Mouse (Mus musculus): ENCODE measurements around the gene A830031A19Rik.

Gene A830031A19Rik

DNA sequence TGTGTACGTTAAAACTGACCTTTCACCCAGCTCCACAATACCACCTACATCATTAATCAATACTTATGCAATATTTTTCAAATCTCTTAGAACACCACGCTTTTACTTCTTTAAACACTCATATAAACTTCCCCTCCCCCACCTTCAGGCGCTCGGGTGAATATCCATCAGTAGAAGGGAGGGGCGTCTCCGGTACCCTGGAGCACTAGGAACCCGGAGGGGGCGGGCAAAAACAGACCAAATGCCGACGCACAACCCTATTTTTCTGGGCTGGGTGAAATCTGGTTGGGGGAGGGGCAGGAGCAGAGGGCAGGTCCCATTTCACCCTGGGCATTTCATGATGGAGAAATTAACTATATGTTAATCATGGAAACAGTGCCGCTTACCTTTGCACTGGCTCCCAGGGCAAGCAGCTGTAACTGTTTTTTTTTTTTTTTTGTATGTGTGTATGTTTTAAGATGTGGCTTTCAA, at the start of gene A830031A19Rik:
TSS of gene A830031A19Rik (minus strand) at position 421 of the 471 bp plus-strand sequence.
- no peak for DNase-seq

DNA sequence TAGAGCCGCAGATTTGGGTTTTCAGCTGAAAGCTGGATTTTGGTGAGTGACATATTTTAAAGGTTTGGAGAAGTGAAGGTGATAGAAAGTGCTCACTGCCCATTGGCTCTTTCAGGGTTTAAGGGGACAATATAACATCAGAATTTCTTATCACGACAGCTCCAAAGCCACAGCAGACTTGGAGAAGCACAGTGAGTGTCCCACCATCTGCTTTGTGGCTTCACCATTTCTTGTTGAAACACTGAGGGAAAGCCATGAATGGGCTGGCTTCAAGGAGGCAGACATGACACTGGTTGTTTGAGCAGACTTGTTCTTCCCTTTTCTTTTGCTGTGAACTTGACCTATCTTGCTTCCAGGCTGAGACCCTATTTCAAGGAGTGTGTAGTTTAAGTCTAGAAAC, 49.1 kb upstream of the A830031A19Rik start:
- DNase-seq: no peak

DNA sequence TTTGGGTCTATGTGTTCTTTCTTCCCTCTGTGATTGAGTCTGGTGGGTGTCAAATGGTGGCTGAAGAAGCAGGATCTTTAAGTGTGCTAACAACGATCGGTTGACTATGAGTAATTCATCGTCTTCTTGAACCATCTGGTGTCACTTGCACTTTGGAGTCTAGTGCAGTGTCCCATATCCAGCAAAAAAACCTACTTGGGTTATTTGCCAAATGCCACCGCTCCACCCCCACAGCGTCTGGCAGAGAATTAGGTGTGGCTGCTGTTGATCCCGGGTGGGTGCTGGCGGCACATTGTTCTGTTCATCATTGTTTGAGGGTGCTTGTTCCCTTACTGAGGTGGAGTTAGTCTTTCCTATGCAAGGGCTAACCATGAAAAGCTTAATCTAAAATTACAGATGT, 48.0 kb upstream of the A830031A19Rik start:
- DNase-seq: peak; percentile 71

DNA sequence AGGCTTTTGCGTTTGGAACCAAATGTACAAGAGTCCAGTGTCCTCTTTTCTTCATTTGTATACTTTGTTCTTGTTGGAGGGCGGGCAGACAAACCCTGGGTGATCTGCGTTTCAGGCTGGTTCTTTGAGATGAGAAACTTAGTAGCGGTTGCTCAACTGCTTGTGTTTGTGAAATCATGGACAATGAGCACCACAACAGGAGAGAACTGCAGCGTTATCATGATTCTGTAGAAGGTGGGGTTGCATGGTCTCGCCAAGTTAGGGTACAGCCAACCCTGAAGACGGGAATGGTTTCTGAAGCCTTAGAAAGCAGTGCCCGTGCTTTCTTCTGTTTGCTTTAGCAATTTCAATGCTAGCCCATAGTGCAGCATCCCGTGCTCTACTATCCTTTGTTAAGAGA, 46.3 kb upstream of the A830031A19Rik start:
- no peak for DNase-seq

DNA sequence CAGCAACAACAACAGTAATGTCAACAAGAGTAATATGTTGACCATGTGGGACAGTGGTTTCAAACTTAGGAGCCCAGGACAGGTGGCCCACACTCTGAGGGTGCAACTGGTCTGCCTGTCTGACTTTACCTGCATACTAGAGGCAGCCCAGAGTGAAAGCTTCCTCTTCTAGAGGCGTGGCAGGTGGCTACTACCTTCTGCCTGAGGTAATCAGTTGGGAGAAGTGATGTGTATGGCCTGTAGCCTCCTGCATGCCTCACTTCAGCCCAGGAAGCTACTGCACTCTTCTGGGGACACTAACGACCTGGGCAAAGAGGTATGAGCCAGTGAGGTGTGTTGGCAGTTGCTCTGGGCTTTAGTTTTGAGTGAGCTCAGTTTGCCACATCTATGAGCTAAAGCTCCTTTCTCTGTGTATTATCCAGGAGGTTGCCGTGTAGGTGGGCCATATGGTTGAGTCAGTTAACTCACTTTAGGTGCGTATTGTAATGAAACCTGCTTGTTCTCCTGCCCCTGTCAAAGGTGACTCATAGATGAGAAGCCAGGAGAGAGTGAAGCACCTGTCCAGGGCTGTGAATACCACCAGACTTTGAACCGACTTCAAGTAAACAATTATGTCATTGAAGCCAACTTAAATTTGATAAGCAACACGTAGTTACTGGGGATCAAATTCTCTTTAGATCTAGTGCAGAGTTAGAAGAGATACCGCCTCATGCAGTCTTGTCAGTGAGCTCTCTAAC, 41.9 kb upstream of the A830031A19Rik start:
- no peak for DNase-seq

DNA sequence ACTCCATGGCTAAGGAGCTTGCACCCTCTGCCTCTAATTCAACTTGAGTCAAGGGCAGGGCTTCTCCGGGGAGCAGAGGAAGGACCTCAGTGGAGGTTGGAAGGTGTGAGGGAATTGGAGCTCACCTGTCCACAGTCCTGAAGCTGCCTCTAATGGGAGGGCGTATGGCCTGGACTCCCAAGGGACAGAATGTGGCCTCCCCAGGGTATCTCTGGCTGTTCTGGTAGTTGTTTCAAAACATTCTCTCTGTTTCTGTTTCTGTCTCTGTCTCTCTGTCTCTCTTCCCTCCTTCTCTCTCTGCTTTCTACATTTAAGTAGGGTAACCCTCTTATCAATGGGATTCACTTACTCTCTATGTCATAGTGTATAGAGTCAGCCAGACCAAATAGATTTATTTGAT, 41.2 kb upstream of the A830031A19Rik start:
- no peak for DNase-seq

DNA sequence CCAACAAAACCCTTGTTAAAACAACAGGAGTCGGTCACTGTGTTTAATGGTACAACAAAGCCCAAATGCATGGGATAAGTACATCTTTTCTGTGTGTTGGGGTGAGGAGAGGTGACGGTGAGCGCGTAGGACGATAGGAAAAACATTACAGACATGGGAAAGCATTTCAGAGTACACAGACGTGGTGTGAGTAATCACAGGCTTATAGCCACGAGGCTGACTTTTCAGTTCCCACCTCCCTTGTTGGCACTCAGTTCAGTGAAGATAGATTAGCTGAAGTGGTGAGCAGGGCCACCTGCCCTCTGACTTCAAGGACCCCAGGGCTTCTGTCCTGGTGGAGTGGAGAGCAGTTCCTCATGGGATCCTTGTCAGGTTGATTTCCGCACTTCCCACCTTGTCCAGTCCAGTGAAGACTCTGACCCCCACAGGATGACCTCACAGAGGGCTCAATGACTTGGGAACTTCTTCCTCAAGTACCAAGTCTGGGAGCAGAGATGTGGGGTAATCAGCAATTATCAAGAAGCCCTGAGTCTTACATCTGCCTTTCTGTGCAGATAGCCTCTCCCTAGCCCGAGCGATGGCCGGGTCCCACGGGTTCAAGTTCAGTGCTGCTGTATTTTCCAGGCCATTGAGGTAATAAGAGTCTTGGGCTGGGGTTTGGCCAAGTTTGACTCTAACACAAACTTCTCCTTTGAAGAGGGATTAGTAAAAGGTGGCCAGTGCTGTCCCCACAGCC, 40.3 kb upstream of the A830031A19Rik start:
- DNase-seq: no peak

DNA sequence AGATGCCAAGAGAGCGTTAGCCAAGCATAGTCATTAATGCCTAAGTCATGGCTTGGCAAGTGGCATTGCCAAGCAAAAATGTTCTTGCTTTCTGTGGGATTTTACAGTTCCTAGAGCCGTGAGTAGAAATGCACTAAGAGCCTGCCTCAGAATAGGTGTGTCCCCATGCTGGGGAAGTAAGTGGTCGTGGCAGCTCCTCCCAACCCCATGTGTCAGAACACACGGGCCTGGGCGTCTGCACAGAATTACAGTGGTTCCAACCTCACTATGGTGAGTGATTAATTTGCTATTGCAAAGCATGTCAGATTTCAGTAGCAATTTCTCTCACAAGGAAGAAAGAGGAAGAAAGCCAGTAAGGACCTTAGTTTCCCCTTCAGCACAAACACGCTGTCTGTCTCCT, 36.9 kb upstream of the A830031A19Rik start:
- no peak for DNase-seq

DNA sequence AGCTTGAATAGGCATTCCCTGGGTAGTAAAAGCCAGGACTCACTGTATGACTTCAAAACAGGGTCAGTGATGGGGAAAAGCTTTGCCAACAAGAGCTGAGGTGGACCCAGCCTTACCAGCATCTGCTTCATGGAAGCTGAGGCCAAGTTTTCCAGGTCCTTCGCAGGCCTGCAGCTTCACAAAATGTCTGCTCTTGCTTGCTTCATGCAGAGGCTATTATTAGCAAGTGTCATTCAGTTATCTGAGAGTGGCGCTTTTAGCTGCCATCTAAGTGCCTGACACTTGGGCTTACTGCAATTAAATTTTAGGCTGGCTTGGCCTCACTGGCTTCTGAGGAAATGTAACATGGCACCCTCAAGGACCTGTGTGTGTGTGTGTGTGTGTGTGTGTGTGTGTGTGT, 35.3 kb upstream of the A830031A19Rik start:
- DNase-seq: no peak

DNA sequence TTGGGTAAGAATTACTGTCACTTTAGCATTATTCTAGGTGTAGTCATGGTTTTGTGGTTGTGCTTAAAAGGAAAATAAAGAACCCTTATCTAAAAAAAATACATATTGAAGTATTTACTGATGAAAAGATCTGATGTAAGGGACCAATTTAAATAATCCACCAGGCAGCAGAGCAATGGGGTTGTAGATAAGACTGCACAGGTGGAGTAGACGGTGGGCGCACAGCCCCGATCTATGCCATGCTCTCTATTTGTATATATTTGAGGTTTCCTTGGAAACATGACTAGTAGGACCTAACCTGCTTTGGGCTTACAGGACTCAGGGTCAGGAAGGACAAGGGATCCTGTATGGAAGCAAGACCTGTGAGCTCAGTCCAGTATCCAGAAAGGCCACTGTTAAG, 34.5 kb upstream of the A830031A19Rik start:
- DNase-seq: no peak

DNA sequence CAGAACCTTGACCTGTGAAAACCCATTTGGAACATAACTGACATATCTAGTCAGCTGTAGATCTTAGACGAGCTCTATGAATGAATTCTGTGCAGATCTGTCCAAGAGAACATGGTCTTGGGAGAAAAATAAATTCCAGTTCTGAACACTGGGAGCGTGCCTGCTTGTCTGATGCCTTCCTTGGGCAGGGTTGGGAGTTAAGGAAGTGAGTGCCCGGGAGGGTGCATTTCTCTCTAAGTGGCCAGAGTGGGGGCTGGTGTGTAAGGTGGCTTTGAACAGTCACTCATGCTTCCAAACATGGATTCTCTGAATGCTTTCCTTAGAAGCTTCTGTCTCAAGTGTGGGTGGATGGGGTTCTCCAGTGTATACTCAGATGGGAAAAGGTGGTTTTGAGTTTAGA, 34.1 kb upstream of the A830031A19Rik start:
- no peak for DNase-seq

DNA sequence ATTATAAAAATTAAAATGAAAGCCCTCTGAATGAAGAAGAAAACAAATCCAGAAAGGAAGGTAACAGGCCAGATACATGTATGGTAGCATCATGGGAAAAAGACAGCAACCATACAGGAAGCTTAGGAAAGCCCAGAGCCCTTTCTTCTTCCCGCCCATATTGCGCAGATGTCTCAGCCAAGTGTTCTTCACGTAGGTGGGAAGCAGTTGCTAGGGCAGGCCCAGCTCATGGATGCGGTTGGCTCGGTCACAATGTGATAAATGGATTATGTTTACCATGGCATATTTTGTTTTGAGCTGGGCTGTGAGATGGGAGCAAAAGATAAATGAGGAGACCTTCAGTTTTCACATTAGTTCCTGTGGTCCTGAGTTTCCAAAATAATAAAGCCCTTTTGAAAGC, 32.6 kb upstream of the A830031A19Rik start:
- DNase-seq: peak; percentile 70

DNA sequence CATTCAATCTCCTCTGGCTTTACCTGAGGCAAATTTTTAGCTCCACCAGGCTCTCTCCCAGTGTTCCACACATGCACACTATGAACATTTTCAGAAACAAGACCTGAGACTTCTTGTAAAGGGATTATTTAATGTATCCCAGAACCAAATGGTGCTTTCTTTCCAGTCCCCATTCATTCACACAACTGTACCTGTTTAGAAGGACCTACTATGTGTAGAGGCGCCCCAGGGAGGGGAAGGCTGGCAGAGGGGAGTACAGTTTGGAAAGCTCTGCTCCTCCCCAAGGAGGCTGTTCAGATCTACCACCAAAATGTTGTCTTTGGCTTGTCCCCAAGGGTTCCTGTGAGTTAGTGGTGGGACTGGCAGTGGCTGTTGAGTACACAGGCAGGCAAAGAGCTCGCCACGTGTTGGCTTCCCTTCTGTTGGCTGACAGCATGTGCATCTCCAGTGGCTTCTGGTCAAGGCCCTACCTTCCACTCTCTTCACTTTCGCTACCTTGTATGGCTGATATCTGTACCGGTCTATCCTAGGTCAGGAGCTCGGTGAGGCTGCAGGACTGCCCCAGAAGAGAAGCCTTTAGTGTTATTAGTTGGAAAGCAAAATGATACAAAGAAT, 28.4 kb upstream of the A830031A19Rik start:
- DNase-seq: no peak

DNA sequence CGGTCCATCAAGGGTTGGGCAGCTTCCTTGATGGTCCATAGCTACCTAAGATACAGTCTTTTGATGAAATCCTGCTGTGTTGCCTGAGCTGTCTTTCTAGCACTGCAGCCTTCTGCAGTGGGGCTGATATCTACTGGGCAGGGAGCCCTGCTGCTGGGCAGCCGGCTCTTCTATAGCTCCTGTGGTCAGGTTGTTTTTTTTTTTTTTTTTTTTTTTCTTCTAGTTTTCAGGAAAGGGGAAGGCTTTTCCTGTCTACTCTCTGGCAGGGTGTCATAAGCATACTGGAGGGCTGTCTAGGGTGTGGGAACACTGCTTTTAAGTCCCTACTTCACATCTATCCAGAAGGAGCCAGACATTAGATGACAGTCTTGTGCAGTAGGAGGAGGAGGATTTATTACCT, 27.5 kb upstream of the A830031A19Rik start:
- DNase-seq: no peak

DNA sequence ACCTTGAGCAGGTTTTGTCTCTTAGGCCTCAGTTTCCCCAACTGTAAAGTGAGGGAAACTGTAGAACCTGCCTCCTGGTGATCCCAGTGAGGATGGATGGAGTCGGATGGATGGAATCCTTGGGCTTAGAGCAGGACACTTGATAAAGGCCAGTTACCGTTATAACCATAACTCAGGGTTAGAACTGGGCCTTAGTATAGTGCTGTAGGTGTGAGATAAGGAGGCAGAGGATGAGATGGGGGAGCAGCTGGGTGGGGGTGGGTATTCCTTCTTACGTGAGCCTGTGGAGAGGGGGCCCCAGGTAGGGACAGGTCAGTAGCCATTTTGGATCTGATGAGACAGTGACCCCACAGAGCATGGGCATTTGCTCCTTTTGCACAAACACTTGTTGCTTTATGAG, 26.8 kb upstream of the A830031A19Rik start:
- no peak for DNase-seq

DNA sequence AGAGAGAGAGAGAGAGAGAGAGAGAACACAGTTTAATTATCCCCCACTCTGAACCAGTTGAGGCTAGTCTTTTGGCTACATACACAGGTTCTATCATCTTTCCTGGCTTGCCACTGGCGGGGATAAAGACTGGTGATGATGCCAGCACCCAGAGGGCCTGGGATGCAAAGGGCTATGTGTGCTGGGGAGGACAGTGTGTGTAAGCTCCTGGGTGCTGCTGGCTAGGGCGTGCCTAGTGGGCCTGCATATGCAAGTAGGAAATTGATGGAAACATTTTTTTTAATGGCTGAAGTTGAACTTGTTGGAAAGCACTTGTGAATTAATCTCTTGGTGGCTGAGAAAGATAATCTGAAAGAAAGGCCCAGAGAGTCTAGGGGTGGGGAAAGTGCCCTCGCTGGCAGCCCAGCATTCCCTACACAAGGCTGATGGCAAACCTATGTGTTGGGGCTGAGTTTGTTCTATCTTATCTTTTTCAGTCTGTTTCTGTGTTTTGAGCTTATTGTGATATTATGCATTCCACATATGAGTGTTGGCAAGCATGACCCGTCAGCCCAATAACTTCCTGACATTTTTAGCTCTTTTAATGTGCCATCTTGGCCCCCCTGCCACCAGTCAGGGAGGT, 25.7 kb upstream of the A830031A19Rik start:
- DNase-seq: no peak

DNA sequence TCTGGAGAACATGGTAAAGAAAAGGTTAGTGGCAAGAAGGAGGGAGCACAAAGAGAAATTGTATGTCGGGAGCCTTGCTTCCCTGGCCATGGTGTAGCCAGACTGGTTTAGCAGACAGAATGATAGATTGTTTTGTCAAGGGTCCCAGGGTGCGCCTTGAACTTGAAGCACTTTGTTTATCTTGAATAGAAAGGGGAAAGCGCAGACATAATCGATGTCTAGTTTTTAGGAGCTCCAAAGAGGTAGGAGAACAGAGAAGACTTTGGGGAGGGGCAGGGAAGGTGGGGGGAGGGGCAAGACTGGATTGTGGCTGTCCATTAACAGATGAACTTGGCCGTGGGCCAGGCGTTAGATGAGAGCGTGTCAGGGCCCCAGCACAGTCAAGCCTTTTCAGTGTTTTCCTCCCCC, 25.0 kb upstream of the A830031A19Rik start:
- no peak for DNase-seq

DNA sequence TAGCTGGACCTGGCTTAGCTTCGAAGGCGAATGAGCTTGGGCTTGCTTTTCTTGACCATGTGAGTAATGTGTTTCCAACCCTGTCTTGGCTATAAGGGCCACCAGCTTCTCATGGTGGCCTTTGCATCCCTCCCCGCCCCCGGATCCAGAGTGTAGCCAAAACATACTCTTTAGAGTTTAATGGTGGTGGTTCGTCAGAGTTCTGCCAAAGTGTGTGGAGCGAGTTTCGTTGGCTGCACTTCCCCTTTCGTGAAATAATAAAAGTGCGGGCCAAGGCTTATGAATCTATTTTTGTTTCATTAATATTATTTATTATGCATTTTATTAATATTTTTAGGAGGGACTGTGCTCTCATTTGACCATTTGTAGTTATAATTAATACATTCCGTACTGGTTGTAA, 24.4 kb upstream of the A830031A19Rik start:
- DNase-seq: no peak

DNA sequence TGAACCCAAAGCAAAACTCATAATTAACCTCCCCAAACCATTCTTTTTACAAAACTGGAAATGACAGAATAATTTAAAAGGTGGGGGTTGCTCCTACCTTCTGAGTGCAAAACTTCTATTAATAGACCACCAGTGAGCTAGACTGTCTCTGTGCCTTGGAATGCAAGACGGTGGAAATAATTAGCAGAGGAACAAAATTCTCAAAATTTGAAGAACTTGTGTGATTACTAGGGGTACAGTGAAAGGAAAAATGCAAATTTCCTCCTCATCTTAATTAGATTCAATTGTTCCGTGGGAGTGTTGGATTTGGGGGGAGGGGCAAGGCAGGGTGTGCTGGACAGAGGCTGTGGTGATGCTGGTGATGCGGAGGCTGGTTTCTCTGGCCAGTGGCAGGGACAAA, 23.8 kb upstream of the A830031A19Rik start:
- DNase-seq: no peak

DNA sequence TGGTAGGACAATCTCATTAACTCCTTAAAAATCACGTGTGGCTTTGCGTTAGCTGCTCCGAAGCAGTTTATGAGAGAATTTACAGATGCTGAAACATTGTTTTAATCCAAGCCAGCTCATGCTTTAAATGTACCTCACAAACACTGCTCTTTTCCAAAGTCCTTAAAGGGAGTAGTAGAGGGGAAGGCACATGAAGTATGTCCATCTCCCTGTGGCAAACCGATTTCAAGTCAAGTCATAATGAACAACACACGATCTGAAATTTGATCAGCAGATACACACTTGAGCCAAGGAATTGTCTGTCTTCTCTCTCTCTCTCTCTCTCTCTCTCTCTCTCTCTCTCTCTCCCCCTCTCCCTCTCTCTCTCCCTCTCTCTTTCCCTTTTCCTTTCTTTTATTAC, 23.2 kb upstream of the A830031A19Rik start:
- DNase-seq: no peak

DNA sequence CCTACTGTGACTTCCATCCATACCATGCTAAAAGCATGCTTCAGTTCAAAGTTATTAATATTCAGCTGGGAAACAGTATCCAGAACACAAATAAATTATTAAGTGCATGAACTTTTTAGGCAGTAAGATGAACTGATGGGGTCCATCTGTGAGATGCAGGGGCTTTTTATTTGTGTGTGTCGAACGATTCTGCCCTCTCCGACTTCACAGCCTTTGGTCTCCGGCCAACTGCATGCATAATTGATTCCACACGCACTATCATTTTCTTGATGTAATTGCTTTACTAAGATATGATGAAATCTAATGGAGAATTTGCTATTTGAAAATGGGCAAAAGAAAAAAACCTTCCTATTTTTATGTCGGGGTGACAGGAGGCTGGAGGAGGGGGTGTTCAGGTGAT, 22.2 kb upstream of the A830031A19Rik start:
- no peak for DNase-seq

DNA sequence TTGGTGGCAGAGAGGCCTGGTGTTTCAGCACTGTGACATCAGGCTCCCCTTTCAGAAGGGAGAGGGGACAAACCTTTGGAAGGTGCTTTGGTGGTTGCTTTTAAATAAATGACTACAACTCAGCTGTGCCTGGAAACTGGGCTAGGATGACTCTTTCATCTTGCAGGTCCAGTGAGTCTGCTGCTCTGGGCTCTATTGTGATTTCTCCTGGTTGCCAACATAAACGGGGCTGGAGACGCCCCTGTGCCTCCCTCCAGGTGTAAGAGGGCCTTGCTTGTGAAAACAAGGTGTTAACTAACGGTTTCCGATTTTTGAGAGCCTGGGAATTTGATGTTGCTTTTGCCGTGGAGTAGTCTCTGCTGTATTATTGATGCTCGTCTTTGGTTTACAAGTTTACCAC, 21.6 kb upstream of the A830031A19Rik start:
- no peak for DNase-seq

DNA sequence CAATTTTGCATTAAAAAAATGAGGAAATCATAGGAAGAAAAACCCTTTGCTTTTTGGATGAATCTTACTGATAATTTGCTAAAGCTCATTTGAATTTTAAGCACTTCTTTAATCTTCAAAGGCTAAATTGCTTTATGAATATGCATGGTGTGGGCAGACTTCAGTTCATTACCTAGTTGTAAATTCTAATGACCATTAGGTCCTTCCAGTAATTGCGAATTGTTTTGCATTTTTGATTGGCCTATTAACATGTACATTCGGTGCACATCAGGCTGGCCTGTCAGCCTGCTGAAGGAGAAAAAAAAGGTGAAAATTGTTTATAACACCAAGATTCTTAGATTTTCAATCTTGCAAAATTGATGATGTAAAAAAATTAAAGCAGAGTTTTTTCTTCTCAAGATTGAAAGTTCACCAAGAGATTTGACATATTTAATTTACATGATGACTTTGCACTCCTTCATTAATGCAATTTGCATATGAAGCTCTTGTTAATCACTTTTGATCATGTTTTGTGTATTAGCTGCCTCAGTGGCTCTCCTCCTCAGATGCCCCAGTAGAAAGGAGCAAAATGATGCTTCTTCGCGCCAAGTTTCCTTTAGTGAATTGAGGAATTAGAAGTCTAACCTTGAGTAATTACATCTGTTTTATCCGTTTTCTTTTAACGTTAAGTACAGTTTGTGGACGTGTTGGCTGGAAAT, 21.0 kb upstream of the A830031A19Rik start:
- DNase-seq: no peak

Data from layer of hippocampus, adult 9-11 months (tissue).